Mouse (Mus musculus): ENCODE measurements around the gene Phf21a. TPM values are rescaled to one million over a fixed set of nuclear protein-coding genes. Genes with fewer than 3 reads are reported as not detected.

Gene Phf21a
- polyA plus RNA-seq, 1 experiment from 2014 or later = 35.4 TPM

DNA sequence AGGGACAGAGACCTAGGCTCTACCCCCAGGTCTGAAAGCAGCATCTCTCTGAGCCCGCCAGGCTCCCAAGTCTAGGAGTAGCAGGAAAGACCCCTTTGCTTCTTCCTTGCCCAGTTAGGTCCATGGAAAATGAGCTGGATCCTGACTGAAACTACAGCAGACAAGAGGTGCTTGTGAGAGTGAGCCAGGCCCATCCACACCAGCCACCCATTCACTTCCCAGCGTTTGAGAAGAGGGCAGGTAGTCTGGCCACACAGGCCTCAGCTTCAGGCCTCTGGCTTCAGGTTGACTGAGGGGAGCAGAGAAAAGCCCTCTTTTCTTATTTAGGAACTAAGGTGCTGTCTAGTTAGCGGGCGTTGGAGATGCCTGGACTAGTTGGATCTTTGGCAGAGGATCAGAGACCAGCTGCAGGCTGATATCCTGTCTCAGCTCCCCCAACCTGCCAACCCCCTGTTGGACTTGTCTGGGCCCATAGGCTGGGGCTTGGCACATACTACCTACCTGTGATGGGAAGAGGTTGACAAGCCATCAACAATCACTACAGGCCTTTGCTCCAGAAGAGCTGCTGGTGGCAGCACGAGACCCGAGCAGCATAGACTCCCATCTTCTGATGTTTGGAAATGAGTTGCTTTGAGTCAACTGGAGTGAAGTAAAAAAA lies 269.8 kb downstream of the Phf21a start:
- H3K9me3 ChIP-seq (ENCODE audit: control insufficient read depth, low read length) = no peaks in the 10 kb centered on the region
- H3K4me3 ChIP-seq (replicated peaks; ENCODE audit: low read depth, low read length) = no peak overlapping the region
- H3K27ac ChIP-seq (replicated peaks; ENCODE audit: low read depth, low read length) = no peak overlapping the region
- no peak overlapping the region for H3K9ac ChIP-seq (replicated peaks; ENCODE audit: low read length)
- no peaks in the 10 kb centered on the region for H3K27me3 ChIP-seq (ENCODE audit: control insufficient read depth, insufficient read depth, low read length)
- H3K36me3 ChIP-seq (ENCODE audit: control insufficient read depth, insufficient read depth, low read length) = peaks cover 50% of the 10 kb centered on the region
- WGBS = 96% methylated on average over 6 of the region's 6 CpGs
- ATAC-seq (ENCODE audit: low FRiP score, low TSS enrichment) (no peak), DNase-seq (no peak)
- no peak overlapping the region for H3K4me2 ChIP-seq (ENCODE audit: low read length)
- no peaks in the 10 kb centered on the region for H3K4me1 ChIP-seq (ENCODE audit: control insufficient read depth, insufficient read depth, low read length)

DNA sequence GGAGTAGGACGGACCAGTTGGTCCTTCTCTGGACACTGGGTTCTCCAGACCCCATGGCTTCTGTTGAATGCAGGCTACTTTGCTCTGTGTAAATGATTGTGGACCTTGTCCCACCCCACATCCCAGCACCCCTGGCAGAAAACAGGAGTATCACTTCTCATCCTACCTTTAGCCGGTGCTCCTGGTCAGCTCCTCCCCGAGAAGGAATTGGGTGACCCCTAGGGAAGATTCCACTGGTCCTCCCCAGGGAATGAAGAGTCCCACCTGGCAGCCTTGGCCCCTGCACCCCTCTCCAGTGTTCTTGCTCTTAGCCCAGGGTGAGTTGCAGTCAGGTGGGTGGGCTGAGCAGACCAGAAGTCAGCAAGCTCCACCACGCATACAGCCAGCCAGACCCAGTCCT lies 271.2 kb downstream of the Phf21a start:
- ATAC-seq (ENCODE audit: low FRiP score, low TSS enrichment) (no peak), DNase-seq (no peak)
- WGBS = 92% methylated on average over 4 of the region's 4 CpGs
- Histone ChIP-seq H3K9ac (replicated peaks; ENCODE audit: low read length) (no peak overlapping the region), H3K36me3 (ENCODE audit: control insufficient read depth, insufficient read depth, low read length) (peaks cover 36% of the 10 kb centered on the region), H3K27ac (replicated peaks; ENCODE audit: low read depth, low read length) (no peak overlapping the region), H3K4me2 (ENCODE audit: low read length) (no peak overlapping the region), H3K4me1 (ENCODE audit: control insufficient read depth, insufficient read depth, low read length) (no peaks in the 10 kb centered on the region), H3K4me3 (replicated peaks; ENCODE audit: low read depth, low read length) (no peak overlapping the region), H3K27me3 (ENCODE audit: control insufficient read depth, insufficient read depth, low read length) (no peaks in the 10 kb centered on the region), H3K9me3 (ENCODE audit: control insufficient read depth, low read length) (no peaks in the 10 kb centered on the region)

DNA sequence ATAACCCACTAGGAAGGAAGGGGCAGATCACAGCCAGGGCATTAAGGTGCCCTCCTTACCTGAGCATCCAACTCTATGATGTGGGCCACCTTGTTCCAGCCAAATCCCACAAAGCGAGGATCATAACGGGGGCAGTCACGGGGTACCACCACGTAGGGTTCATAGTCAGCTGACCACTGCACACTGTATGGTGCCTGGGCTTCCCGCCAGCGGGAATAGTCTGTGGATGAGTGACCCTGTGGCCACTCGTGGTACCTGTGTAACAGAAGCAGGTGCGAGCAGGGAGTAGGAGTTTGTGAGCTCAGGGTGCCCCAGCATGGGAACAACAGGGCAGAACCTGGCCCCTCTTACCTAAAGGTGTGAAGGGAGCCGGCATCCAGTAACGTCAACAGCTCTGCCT lies 272.7 kb downstream of the Phf21a start:
- H3K27me3 ChIP-seq (ENCODE audit: control insufficient read depth, insufficient read depth, low read length) = peaks cover 10% of the 10 kb centered on the region; the same call in 1 of the 2 replicates
- DNase-seq (no peak), ATAC-seq (ENCODE audit: low FRiP score, low TSS enrichment) (no peak)
- no peak overlapping the region for H3K27ac ChIP-seq (replicated peaks; ENCODE audit: low read depth, low read length)
- no peak overlapping the region for H3K9ac ChIP-seq (replicated peaks; ENCODE audit: low read length)
- no peak overlapping the region for H3K4me2 ChIP-seq (ENCODE audit: low read length)
- no peaks in the 10 kb centered on the region for H3K9me3 ChIP-seq (ENCODE audit: control insufficient read depth, low read length)
- H3K4me3 ChIP-seq (replicated peaks; ENCODE audit: low read depth, low read length) = no peak overlapping the region
- peaks cover 3% of the 10 kb centered on the region for H3K4me1 ChIP-seq (ENCODE audit: control insufficient read depth, insufficient read depth, low read length)
- H3K36me3 ChIP-seq (ENCODE audit: control insufficient read depth, insufficient read depth, low read length) = peaks cover 21% of the 10 kb centered on the region
- WGBS = 92% methylated on average over 10 of the region's 10 CpGs

- Histone ChIP-seq H3K27me3 (ENCODE audit: control insufficient read depth, insufficient read depth, low read length) (peaks cover 15% of the 10 kb centered on the region; the same call in 1 of the 2 replicates), H3K9me3 (ENCODE audit: control insufficient read depth, low read length) (no peaks in the 10 kb centered on the region), H3K4me1 (ENCODE audit: control insufficient read depth, insufficient read depth, low read length) (peaks cover 23% of the 10 kb centered on the region), H3K4me3 (replicated peaks; ENCODE audit: low read depth, low read length) (no peak overlapping the region), H3K4me2 (ENCODE audit: low read length) (no peak overlapping the region), H3K27ac (replicated peaks; ENCODE audit: low read depth, low read length) (no peak overlapping the region), H3K36me3 (ENCODE audit: control insufficient read depth, insufficient read depth, low read length) (peaks cover 12% of the 10 kb centered on the region), H3K9ac (replicated peaks; ENCODE audit: low read length) (no peak overlapping the region)
- WGBS = 49% methylated on average over 20 of the region's 20 CpGs
- no peak for DNase-seq
- ATAC-seq (ENCODE audit: low FRiP score, low TSS enrichment) = no peak
Observed at GRCm38 (mm10) chr2:92367383-92368029, 274.6 kb downstream of the Phf21a start.

GRCm38 (mm10) chr2:92370375-92370774 lies 277.5 kb downstream of the Phf21a start:
- WGBS = 7% methylated on average over 19 of the region's 19 CpGs
- H3K27ac ChIP-seq (replicated peaks; ENCODE audit: low read depth, low read length) = no peak overlapping the region
- ATAC-seq (ENCODE audit: low FRiP score, low TSS enrichment) (no peak), DNase-seq (no peak)
- H3K9me3 ChIP-seq (ENCODE audit: control insufficient read depth, low read length) = no peaks in the 10 kb centered on the region
- H3K4me1 ChIP-seq (ENCODE audit: control insufficient read depth, insufficient read depth, low read length) = peaks cover 32% of the 10 kb centered on the region
- H3K27me3 ChIP-seq (ENCODE audit: control insufficient read depth, insufficient read depth, low read length) = peaks cover 15% of the 10 kb centered on the region; the same call in 1 of the 2 replicates
- H3K4me2 ChIP-seq (ENCODE audit: low read length) = peak overlapping the region; percentile 52
- peak overlapping the region; percentile 27 for H3K4me3 ChIP-seq (replicated peaks; ENCODE audit: low read depth, low read length)
- H3K36me3 ChIP-seq (ENCODE audit: control insufficient read depth, insufficient read depth, low read length) = no peaks in the 10 kb centered on the region
- H3K9ac ChIP-seq (replicated peaks; ENCODE audit: low read length) = peak overlapping the region; percentile 39; the same call in 1 of the 2 replicates

GRCm38 (mm10) chr2:92370821-92371805 lies 278.2 kb downstream of the Phf21a start:
- 3% methylated on average over 45 of the region's 45 CpGs for WGBS
- Histone ChIP-seq H3K27me3 (ENCODE audit: control insufficient read depth, insufficient read depth, low read length) (peaks cover 15% of the 10 kb centered on the region; the same call in 1 of the 2 replicates), H3K4me2 (ENCODE audit: low read length) (peak overlapping the region; percentile 52), H3K27ac (replicated peaks; ENCODE audit: low read depth, low read length) (no peak overlapping the region), H3K4me3 (replicated peaks; ENCODE audit: low read depth, low read length) (peak overlapping the region; percentile 27), H3K36me3 (ENCODE audit: control insufficient read depth, insufficient read depth, low read length) (no peaks in the 10 kb centered on the region), H3K4me1 (ENCODE audit: control insufficient read depth, insufficient read depth, low read length) (peaks cover 38% of the 10 kb centered on the region), H3K9me3 (ENCODE audit: control insufficient read depth, low read length) (no peaks in the 10 kb centered on the region), H3K9ac (replicated peaks; ENCODE audit: low read length) (peak overlapping the region; percentile 39; the same call in 1 of the 2 replicates)
- DNase-seq (peak; percentile 22), ATAC-seq (ENCODE audit: low FRiP score, low TSS enrichment) (no peak)

DNA sequence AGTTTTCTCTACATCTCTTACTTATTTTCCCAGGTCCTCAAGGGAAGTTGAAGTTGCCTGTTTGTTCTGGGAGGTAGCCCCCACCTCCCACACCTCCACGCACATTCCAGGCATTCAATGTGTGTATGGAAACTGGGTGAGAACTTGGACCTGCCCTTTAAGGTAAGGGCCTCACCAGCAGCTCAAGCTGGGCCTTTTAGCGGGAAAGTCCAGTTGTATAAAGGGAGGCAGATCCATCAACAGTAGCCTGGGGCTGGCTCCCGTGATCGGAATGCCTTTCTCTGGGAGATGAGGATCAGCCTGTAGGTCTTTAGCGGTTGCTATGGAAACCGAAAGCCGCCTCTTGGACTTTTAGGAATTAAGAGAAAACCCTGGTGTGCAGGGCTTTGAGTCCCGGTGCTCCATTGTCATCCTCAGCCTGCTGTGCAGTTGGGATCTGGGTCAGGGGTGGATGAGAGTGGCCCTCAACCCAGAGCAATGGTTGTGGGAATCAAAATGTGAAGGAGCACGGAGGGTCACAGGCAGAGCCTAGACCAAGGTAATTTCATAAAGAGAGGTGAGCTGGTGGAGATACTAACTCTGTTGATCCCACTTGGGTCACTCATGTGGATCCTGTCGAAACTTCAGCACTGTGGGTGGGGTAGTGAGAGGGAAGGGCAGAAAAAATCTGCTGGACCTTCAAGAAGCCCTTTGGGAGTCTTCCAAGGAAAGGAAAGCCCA lies 279.2 kb downstream of the Phf21a start:
- no peak overlapping the region; the same call in 1 of the 2 replicates for H3K27ac ChIP-seq (replicated peaks; ENCODE audit: low read depth, low read length)
- no peak overlapping the region for H3K9ac ChIP-seq (replicated peaks; ENCODE audit: low read length)
- H3K4me1 ChIP-seq (ENCODE audit: control insufficient read depth, insufficient read depth, low read length) = peaks cover 42% of the 10 kb centered on the region
- no peaks in the 10 kb centered on the region for H3K36me3 ChIP-seq (ENCODE audit: control insufficient read depth, insufficient read depth, low read length)
- 2% methylated on average over 10 of the region's 10 CpGs for WGBS
- H3K4me2 ChIP-seq (ENCODE audit: low read length) = peak overlapping the region; percentile 52
- no peak for ATAC-seq (ENCODE audit: low FRiP score, low TSS enrichment)
- H3K4me3 ChIP-seq (replicated peaks; ENCODE audit: low read depth, low read length) = no peak overlapping the region
- H3K9me3 ChIP-seq (ENCODE audit: control insufficient read depth, low read length) = no peaks in the 10 kb centered on the region
- peaks cover 15% of the 10 kb centered on the region; the same call in 1 of the 2 replicates for H3K27me3 ChIP-seq (ENCODE audit: control insufficient read depth, insufficient read depth, low read length)
- DNase-seq = peak; percentile 80
